Mouse (Mus musculus) cerebellum, adult 2 months (tissue): Measurements from ENCODE around the gene Lrch4. TPM values are rescaled to one million over a fixed set of nuclear protein-coding genes. Genes with fewer than 3 reads are reported as not detected.
A peak's percentile ranks its signal among the peaks of the same experiment; 100 is the strongest.

Experiments used
- DNase-seq, 2 experiments: peaks; one replicate each; pipeline ENCODE4 v3.0.0; 2021
- H3K27ac ChIP-seq: fragments of 200-500 bp; 2 replicates; pipeline ENCODE4 v1.5.1; 2012; ENCODE audit warnings: low read length, control low read depth, inconsistent platforms; ENCODE audit not compliant: insufficient read depth
- H3K27me3 ChIP-seq: fragments of 200-500 bp; 2 replicates; pipeline ENCODE4 v1.6.1; 2012; ENCODE audit warnings: inconsistent platforms, mild to moderate bottlenecking, low read length, moderate library complexity; ENCODE audit not compliant: control insufficient read depth, insufficient read depth
- H3K4me1 ChIP-seq: fragments of 200-500 bp; 2 replicates; pipeline ENCODE4 v1.6.1; 2011; ENCODE audit warnings: low read length; ENCODE audit not compliant: control insufficient read depth, insufficient read depth
- H3K4me3 ChIP-seq: fragments of 200-500 bp; replicated peaks from 2 replicates; pipeline ENCODE3; 2011; ENCODE audit warnings: mild to moderate bottlenecking, low read depth, low read length, control low read depth; ENCODE audit not compliant: insufficient read depth
- CTCF ChIP-seq: fragments of 200-500 bp; IDR thresholded peaks from 2 replicates; pipeline ENCODE4 v1.5.1; 2011; ENCODE audit warnings: low read depth, mild to moderate bottlenecking, control low read depth, low read length, moderate library complexity, borderline replicate concordance; ENCODE audit not compliant: insufficient read depth
- POLR2A ChIP-seq: fragments of 200-500 bp; IDR thresholded peaks from 2 replicates; pipeline ENCODE4 v1.6.1; 2011; ENCODE audit warnings: low read length, control low read depth, borderline replicate concordance; ENCODE audit not compliant: insufficient read depth
- WGBS: fragments of 180-500 bp; shearing (Covaris S2); methylation state at CpG from one replicate; pipeline ENCODE4 v1.1.7; 2018; 5-methylcytosine and 5-hydroxymethylcytosine counted together
- polyA plus RNA-seq: library from polyadenylated mRNA; depleted of rRNA; stranded (reverse); fragments of >200 nt; gene quantifications from 2 replicates; pipeline ENCODE4 v1.2.3, GENCODE M21; 2012

Lrch4 gene
- polyA plus RNA-seq, 1 experiment: 14.4 TPM

DNA sequence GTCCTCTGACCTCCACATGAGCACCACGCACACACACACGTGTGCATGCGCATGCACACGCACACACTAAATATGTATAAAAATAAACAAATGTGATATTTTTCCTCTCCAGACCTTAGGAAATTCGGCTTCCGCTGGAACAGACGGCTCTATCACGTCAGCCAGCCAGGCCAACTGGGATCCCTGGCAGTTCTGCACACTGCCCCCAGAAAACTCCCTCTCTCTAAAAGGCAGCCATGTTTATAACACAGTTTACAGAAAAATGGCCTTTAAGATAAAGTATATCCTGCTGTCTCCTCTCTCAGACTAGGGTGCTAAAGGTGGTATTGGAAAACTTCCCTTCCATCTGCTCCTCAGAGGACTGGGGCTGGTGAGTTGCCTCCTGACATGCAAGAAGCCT is 48.9 kb downstream of the Lrch4 start:
- 84% methylated on average over 8 of the region's 8 CpGs for WGBS
- no peak overlapping the region for H3K4me3 ChIP-seq
- no peak for DNase-seq

DNA sequence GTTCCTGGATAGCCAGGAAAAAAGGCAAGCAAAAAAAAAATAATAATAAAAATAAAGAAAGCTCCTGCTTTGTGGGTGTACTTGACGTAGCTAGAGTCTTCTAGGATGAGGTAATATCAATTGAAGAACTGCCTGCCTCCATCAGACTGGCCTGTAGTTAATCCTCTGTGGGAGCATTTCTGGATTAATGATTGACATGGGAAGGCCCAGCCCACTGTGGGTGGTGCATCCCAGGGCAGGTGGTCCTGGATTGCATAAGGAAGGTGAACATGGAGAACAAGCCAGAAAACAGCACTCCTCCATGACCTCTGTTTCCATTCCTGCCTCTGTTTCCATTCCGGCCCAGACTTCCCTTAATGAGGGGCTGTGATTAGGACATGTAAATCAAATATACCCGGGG is 49.8 kb downstream of the Lrch4 start:
- Histone ChIP-seq H3K27me3 (no peaks in the 10 kb centered on the region), H3K4me3 (no peak overlapping the region), H3K4me1 (peaks cover 3% of the 10 kb centered on the region; the same call in 1 of the 2 replicates), H3K27ac (no peak overlapping the region)
- TF ChIP-seq CTCF: no peak
- TF ChIP-seq POLR2A: no peak
- DNase-seq: no peak
- 88% methylated on average over 3 of the region's 3 CpGs for WGBS

More for the DNA sequence above, 48.9 kb downstream of the Lrch4 start:
- Histone ChIP-seq H3K27me3 (no peaks in the 10 kb centered on the region), H3K27ac (no peak overlapping the region), H3K4me1 (no peaks in the 10 kb centered on the region)
- TF ChIP-seq POLR2A (no peak), CTCF (no peak)

- TF ChIP-seq POLR2A (no peak), CTCF (no peak)
- H3K4me1 ChIP-seq: peaks cover 5% of the 10 kb centered on the region; the same call in 1 of the 2 replicates
- no peak overlapping the region for H3K27ac ChIP-seq
- no peak for DNase-seq
- H3K4me3 ChIP-seq: no peak overlapping the region
- no peaks in the 10 kb centered on the region for H3K27me3 ChIP-seq
- 84% methylated on average over 4 of the region's 4 CpGs for WGBS
Measured at GRCm38 (mm10) chr5:137679726-137680125, 50.8 kb downstream of the Lrch4 start.

GRCm38 (mm10) chr5:137682526-137682925 is 53.6 kb downstream of the Lrch4 start:
- TF ChIP-seq POLR2A (no peak), CTCF (no peak)
- DNase-seq: no peak
- WGBS: 59% methylated on average over 6 of the region's 6 CpGs
- Histone ChIP-seq H3K27me3 (no peaks in the 10 kb centered on the region), H3K4me1 (peaks cover 5% of the 10 kb centered on the region; the same call in 1 of the 2 replicates), H3K4me3 (no peak overlapping the region), H3K27ac (no peak overlapping the region)

GRCm38 (mm10) chr5:137683388-137684293 is 54.7 kb downstream of the Lrch4 start:
- TF ChIP-seq POLR2A (no peak), CTCF (no peak)
- Histone ChIP-seq H3K4me3 (peak overlapping the region; percentile 69), H3K27me3 (no peaks in the 10 kb centered on the region), H3K27ac (no peak overlapping the region), H3K4me1 (peaks cover 5% of the 10 kb centered on the region; the same call in 1 of the 2 replicates)
- WGBS: 4% methylated on average over 28 of the region's 28 CpGs
- DNase-seq: peak in 1 of 2 experiments; percentile 22

GRCm38 (mm10) chr5:137684294-137685123 is 55.6 kb downstream of the Lrch4 start, which contains the start of gene Agfg2:
Gene Agfg2 (minus strand): TSS chr5:137684726.
- WGBS: under 1% methylated on average over 62 of the region's 62 CpGs
- peak; percentile 96 to 100 for DNase-seq
- H3K4me3 ChIP-seq: peak within 1 kb of the TSS; percentile 69
- no peak for TF ChIP-seq CTCF
- peak; percentile 57; the same call in 1 of the 2 replicates for TF ChIP-seq POLR2A
- H3K27me3 ChIP-seq: no peaks in the 10 kb centered on the region
- H3K27ac ChIP-seq: no peak within 1 kb of the TSS
- peaks cover 5% of the 10 kb centered on the region; the same call in 1 of the 2 replicates for H3K4me1 ChIP-seq

- Histone ChIP-seq H3K27ac (no peak overlapping the region), H3K4me1 (peaks cover 5% of the 10 kb centered on the region; the same call in 1 of the 2 replicates), H3K4me3 (no peak overlapping the region), H3K27me3 (no peaks in the 10 kb centered on the region)
- 97% methylated on average over 3 of the region's 3 CpGs for WGBS
- no peak for DNase-seq
- TF ChIP-seq POLR2A: no peak
- TF ChIP-seq CTCF: no peak
Measured at GRCm38 (mm10) chr5:137685653-137686052, 56.7 kb downstream of the Lrch4 start.
